9 mouse cellular contexts compared by ENCODE assay signal in the genomic region with DNA sequence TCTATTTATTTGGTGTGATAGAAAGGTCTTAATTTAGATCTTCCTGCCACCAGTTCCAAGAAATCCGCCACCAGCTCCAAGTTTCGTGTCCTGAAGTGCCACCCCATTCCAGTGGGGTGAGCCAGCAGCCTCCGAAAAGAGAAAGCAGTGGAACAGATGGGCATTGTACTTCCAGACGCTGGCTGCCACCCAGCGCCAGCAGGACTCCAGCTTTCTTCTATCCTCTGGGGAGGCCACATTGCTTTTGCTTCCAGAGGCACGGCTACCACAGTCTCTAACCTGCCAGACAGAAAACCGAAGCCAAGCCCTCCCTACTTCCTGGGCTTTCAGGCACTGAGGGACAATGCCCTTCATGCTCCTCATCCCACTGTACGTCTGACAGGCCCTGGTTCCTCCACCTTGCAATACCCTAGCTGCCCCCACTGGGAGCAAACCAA. TPM values are rescaled to one million over a fixed set of nuclear protein-coding genes. Genes with fewer than 3 reads are reported as not detected.
DNase-seq lines count a peak whose midpoint lies in the region; ATAC-seq lines count a peak whose summit lies in the region.
"Had no signal": no experiment of that assay in that cellular context is flagged by ENCODE, and none has a peak within 500 bp of the region (broad histone marks: within the 10 kb centered on the region; RNA-seq: fewer than 3 reads in every experiment).

No protein-coding gene starts in this region.

- H3K9ac ChIP-seq in limb, embryonic 12.5 days (replicated peaks) = no peak overlapping the region
- H3K9ac ChIP-seq in embryonic facial prominence, embryonic 12.5 days = no peak overlapping the region
- no peak overlapping the region for H3K9ac ChIP-seq in midbrain, embryonic 14.5 days (replicated peaks; ENCODE audit: low read length)

- H3K36me3 ChIP-seq in limb, embryonic 12.5 days = peaks cover 49% of the 10 kb centered on the region
- H3K36me3 ChIP-seq in limb, embryonic 10.5 days = peaks cover 57% of the 10 kb centered on the region
- peaks cover 50% of the 10 kb centered on the region for H3K36me3 ChIP-seq in embryonic facial prominence, embryonic 12.5 days
- peaks cover 55% of the 10 kb centered on the region for H3K36me3 ChIP-seq in midbrain, embryonic 14.5 days (ENCODE audit: control insufficient read depth, insufficient read depth, low read length)

- H3K4me1 ChIP-seq in limb, embryonic 12.5 days (replicated peaks) = no peaks in the 10 kb centered on the region; the same call in 1 of the 2 replicates
- H3K4me1 ChIP-seq in limb, embryonic 10.5 days = no peaks in the 10 kb centered on the region
- H3K4me1 ChIP-seq in embryonic facial prominence, embryonic 12.5 days = no peaks in the 10 kb centered on the region
- no peaks in the 10 kb centered on the region for H3K4me1 ChIP-seq in midbrain, embryonic 14.5 days (ENCODE audit: control insufficient read depth, insufficient read depth, low read length)

- H3K27me3 ChIP-seq in limb, embryonic 12.5 days = no peaks in the 10 kb centered on the region
- H3K27me3 ChIP-seq in limb, embryonic 10.5 days (ENCODE audit: low read depth, poor library complexity, severe bottlenecking) = no peaks in the 10 kb centered on the region
- H3K27me3 ChIP-seq in embryonic facial prominence, embryonic 12.5 days = no peaks in the 10 kb centered on the region
- H3K27me3 ChIP-seq in midbrain, embryonic 14.5 days (ENCODE audit: control insufficient read depth, insufficient read depth, low read length) = no peaks in the 10 kb centered on the region

- DNase-seq in limb, embryonic 10.5 days (ENCODE audit: low spot score) = no peak
- peak; percentile 66 to 80 for DNase-seq in heart, adult 9 months (ENCODE audit: low spot score in 2 of 2)
- peak; percentile 75 to 85 for DNase-seq in layer of hippocampus, postnatal 14 days (ENCODE audit: low spot score in 2 of 2)
- DNase-seq in midbrain, embryonic 14.5 days = peak; percentile 78

- no peak overlapping the region for H3K4me3 ChIP-seq in limb, embryonic 12.5 days (replicated peaks)
- no peak overlapping the region for H3K4me3 ChIP-seq in limb, embryonic 10.5 days
- no peak overlapping the region for H3K4me3 ChIP-seq in embryonic facial prominence, embryonic 12.5 days
- no peak overlapping the region for H3K4me3 ChIP-seq in midbrain, embryonic 14.5 days (replicated peaks; ENCODE audit: low read depth, low read length)

- no peak overlapping the region for H3K4me2 ChIP-seq in limb, embryonic 12.5 days
- no peak overlapping the region for H3K4me2 ChIP-seq in embryonic facial prominence, embryonic 12.5 days (replicated peaks)
- H3K4me2 ChIP-seq in midbrain, embryonic 14.5 days (ENCODE audit: low read length) = no peak overlapping the region

- peak overlapping the region; percentile 20; the same call in 1 of the 2 replicates for H3K27ac ChIP-seq in limb, embryonic 12.5 days
- H3K27ac ChIP-seq in limb, embryonic 10.5 days = no peak overlapping the region
- H3K27ac ChIP-seq in embryonic facial prominence, embryonic 12.5 days = peak overlapping the region; percentile 66
- peak overlapping the region; percentile 62 for H3K27ac ChIP-seq in midbrain, embryonic 14.5 days (replicated peaks; ENCODE audit: low read depth, low read length)

- WGBS in limb, embryonic 12.5 days = 77% methylated on average over 8 of the region's 8 CpGs
- WGBS in limb, embryonic 10.5 days = 85% methylated on average over 8 of the region's 8 CpGs
- WGBS in embryonic facial prominence, embryonic 12.5 days = 61% methylated on average over 8 of the region's 8 CpGs
- WGBS in midbrain, embryonic 14.5 days = 42% methylated on average over 8 of the region's 8 CpGs

- no peak for ATAC-seq in limb, embryonic 12.5 days (ENCODE audit: insufficient number of reproducible peaks, insufficient read depth, low FRiP score, low TSS enrichment, low read depth)
- ATAC-seq in embryonic facial prominence, embryonic 12.5 days (ENCODE audit: insufficient number of reproducible peaks, insufficient read depth, low FRiP score, low TSS enrichment) = no peak
- ATAC-seq in midbrain, embryonic 14.5 days (ENCODE audit: low FRiP score, low TSS enrichment) = peak; percentile 58
- ATAC-seq in granulocyte monocyte progenitor cell, adult 5-6 weeks (replicated peaks; ENCODE audit: poor library complexity, severe bottlenecking) = no peak
- ATAC-seq in monocyte, adult 5-6 weeks (replicated peaks; ENCODE audit: insufficient number of reproducible peaks, low FRiP score, low TSS enrichment, poor library complexity, severe bottlenecking) = no peak

- H3K9me3 ChIP-seq in limb, embryonic 12.5 days = no peaks in the 10 kb centered on the region
- no peaks in the 10 kb centered on the region for H3K9me3 ChIP-seq in limb, embryonic 10.5 days (replicated peaks)
- H3K9me3 ChIP-seq in embryonic facial prominence, embryonic 12.5 days = no peaks in the 10 kb centered on the region
- no peaks in the 10 kb centered on the region for H3K9me3 ChIP-seq in midbrain, embryonic 14.5 days (ENCODE audit: control insufficient read depth, low read length)
- H3K9me3 ChIP-seq: G1E had no signal

RNA-seq across cellular contexts. Expression of gene Vps26c, which starts 54.1 kb away (rescaled TPM):
- polyA plus RNA-seq in limb, embryonic 12.5 days (2016; fragmentation: Nextera tagmentation; extraction: Ambion mirVana) = 52.4 and 61.7 TPM in 2 replicates
- 53.2 and 57.9 TPM in 2 replicates for polyA plus RNA-seq in limb, embryonic 10.5 days (2016; fragmentation: Nextera tagmentation; extraction: Ambion mirVana)
- polyA plus RNA-seq in embryonic facial prominence, embryonic 12.5 days (2016; fragmentation: Nextera tagmentation; extraction: Ambion mirVana) = 51.8 and 58.7 TPM in 2 replicates
- 10 to 100 TPM; 35.1 to 35.6 TPM for total RNA-seq in layer of hippocampus, postnatal 14 days (2021)
- polyA plus RNA-seq in midbrain, embryonic 14.5 days (2014; fragmentation: Nextera tagmentation; extraction: Ambion mirVana) = 73.7 and 76.3 TPM in 2 replicates
- total RNA-seq in granulocyte monocyte progenitor cell, adult 5-6 weeks (2014; fragmentation: Nextera tagmentation) = 19.9 and 25.3 TPM in 2 replicates
- 27.4 and 32.7 TPM in 2 replicates for total RNA-seq in granulocyte monocyte progenitor cell, adult 5-6 weeks (2017)
- 27.9 to 44.3 TPM (median 39.2 TPM) in 3 replicates for total RNA-seq in monocyte, adult 5-6 weeks (2017)
